Mouse (Mus musculus): ENCODE measurements at regions not wholly inside any gene's neighbourhood (a gene's known extent, or its start where the extent isn't known, plus 50 kb on each side); places are given as distances from the start of the nearest gene placed in this dataset.

GRCm38 (mm10) chr12:97957201-97957600, 302.1 kb downstream of the Galc start:
- Histone ChIP-seq H3K9ac (replicated peaks; ENCODE audit: low read depth, low read length) (no peak overlapping the region), H3K4me3 (ENCODE audit: low read depth, low read length) (no peak overlapping the region), H3K9me3 (ENCODE audit: control insufficient read depth, low read length) (no peaks in the 10 kb centered on the region), H3K4me1 (ENCODE audit: control insufficient read depth, insufficient read depth, low read length) (no peaks in the 10 kb centered on the region), H3K27ac (ENCODE audit: low read depth, low read length) (no peak overlapping the region), H3K36me3 (ENCODE audit: control insufficient read depth, insufficient read depth, low read length) (no peaks in the 10 kb centered on the region), H3K4me2 (ENCODE audit: low read depth, low read length) (no peak overlapping the region), H3K27me3 (ENCODE audit: control insufficient read depth, insufficient read depth, low read length) (no peaks in the 10 kb centered on the region)
- no peak for ATAC-seq (ENCODE audit: low read depth)
- WGBS: 76% methylated on average over 4 of the region's 4 CpGs

GRCm38 (mm10) chr12:97953336-97953735, 305.9 kb downstream of the Galc start:
- no peak for ATAC-seq (ENCODE audit: low read depth)
- WGBS: 81% methylated on average over 3 of the region's 3 CpGs
- H3K4me1 ChIP-seq (ENCODE audit: control insufficient read depth, insufficient read depth, low read length): no peaks in the 10 kb centered on the region
- no peaks in the 10 kb centered on the region for H3K36me3 ChIP-seq (ENCODE audit: control insufficient read depth, insufficient read depth, low read length)
- no peak overlapping the region for H3K9ac ChIP-seq (replicated peaks; ENCODE audit: low read depth, low read length)
- no peaks in the 10 kb centered on the region for H3K9me3 ChIP-seq (ENCODE audit: control insufficient read depth, low read length)
- no peak overlapping the region for H3K4me2 ChIP-seq (ENCODE audit: low read depth, low read length)
- no peaks in the 10 kb centered on the region for H3K27me3 ChIP-seq (ENCODE audit: control insufficient read depth, insufficient read depth, low read length)
- no peak overlapping the region for H3K4me3 ChIP-seq (ENCODE audit: low read depth, low read length)
- H3K27ac ChIP-seq (ENCODE audit: low read depth, low read length): no peak overlapping the region

GRCm38 (mm10) chr12:97952204-97952603, 307.1 kb downstream of the Galc start:
- Histone ChIP-seq H3K4me2 (ENCODE audit: low read depth, low read length) (no peak overlapping the region), H3K9ac (replicated peaks; ENCODE audit: low read depth, low read length) (no peak overlapping the region), H3K27ac (ENCODE audit: low read depth, low read length) (no peak overlapping the region), H3K4me1 (ENCODE audit: control insufficient read depth, insufficient read depth, low read length) (no peaks in the 10 kb centered on the region), H3K9me3 (ENCODE audit: control insufficient read depth, low read length) (no peaks in the 10 kb centered on the region), H3K27me3 (ENCODE audit: control insufficient read depth, insufficient read depth, low read length) (no peaks in the 10 kb centered on the region), H3K4me3 (ENCODE audit: low read depth, low read length) (no peak overlapping the region), H3K36me3 (ENCODE audit: control insufficient read depth, insufficient read depth, low read length) (no peaks in the 10 kb centered on the region)
- WGBS: 82% methylated on average over 8 of the region's 8 CpGs
- no peak for ATAC-seq (ENCODE audit: low read depth)

DNA sequence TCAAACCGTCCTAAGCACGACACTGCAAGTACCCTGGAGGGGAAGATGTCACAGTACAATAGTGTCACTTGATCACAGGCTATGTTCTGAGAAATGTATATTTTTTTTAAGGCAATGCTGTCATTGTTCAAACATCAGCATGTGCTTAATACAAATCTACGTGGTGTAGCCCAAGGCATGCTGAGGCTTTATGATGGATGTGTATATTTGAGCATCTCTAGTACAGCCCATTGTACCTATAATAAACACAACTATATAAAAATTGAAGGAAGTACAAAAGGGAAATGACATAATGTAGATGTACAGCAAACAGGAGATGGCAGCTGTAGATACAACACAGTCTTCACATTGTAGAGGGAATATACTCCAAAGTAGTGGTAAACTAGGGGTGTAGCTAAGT, 309.2 kb downstream of the Galc start:
- H3K4me1 ChIP-seq (ENCODE audit: control insufficient read depth, insufficient read depth, low read length): no peaks in the 10 kb centered on the region
- H3K27me3 ChIP-seq (ENCODE audit: control insufficient read depth, insufficient read depth, low read length): no peaks in the 10 kb centered on the region
- no peak for ATAC-seq (ENCODE audit: low read depth)
- WGBS: 80% methylated on average over 3 of the region's 3 CpGs
- no peak overlapping the region for H3K27ac ChIP-seq (ENCODE audit: low read depth, low read length)
- H3K9ac ChIP-seq (replicated peaks; ENCODE audit: low read depth, low read length): no peak overlapping the region
- H3K36me3 ChIP-seq (ENCODE audit: control insufficient read depth, insufficient read depth, low read length): no peaks in the 10 kb centered on the region
- no peak overlapping the region for H3K4me3 ChIP-seq (ENCODE audit: low read depth, low read length)
- no peaks in the 10 kb centered on the region for H3K9me3 ChIP-seq (ENCODE audit: control insufficient read depth, low read length)
- no peak overlapping the region for H3K4me2 ChIP-seq (ENCODE audit: low read depth, low read length)

GRCm38 (mm10) chr12:97947421-97947820, 311.8 kb downstream of the Galc start:
- H3K4me1 ChIP-seq (ENCODE audit: control insufficient read depth, insufficient read depth, low read length): no peaks in the 10 kb centered on the region
- WGBS: 92% methylated on average over 8 of the region's 8 CpGs
- no peak for ATAC-seq (ENCODE audit: low read depth)
- no peaks in the 10 kb centered on the region for H3K9me3 ChIP-seq (ENCODE audit: control insufficient read depth, low read length)
- no peak overlapping the region for H3K4me2 ChIP-seq (ENCODE audit: low read depth, low read length)
- H3K27ac ChIP-seq (ENCODE audit: low read depth, low read length): no peak overlapping the region
- no peak overlapping the region for H3K4me3 ChIP-seq (ENCODE audit: low read depth, low read length)
- no peaks in the 10 kb centered on the region for H3K36me3 ChIP-seq (ENCODE audit: control insufficient read depth, insufficient read depth, low read length)
- H3K9ac ChIP-seq (replicated peaks; ENCODE audit: low read depth, low read length): no peak overlapping the region
- no peaks in the 10 kb centered on the region for H3K27me3 ChIP-seq (ENCODE audit: control insufficient read depth, insufficient read depth, low read length)

- Histone ChIP-seq H3K4me2 (ENCODE audit: low read depth, low read length) (no peak overlapping the region), H3K9me3 (ENCODE audit: control insufficient read depth, low read length) (no peaks in the 10 kb centered on the region), H3K9ac (replicated peaks; ENCODE audit: low read depth, low read length) (no peak overlapping the region), H3K27me3 (ENCODE audit: control insufficient read depth, insufficient read depth, low read length) (no peaks in the 10 kb centered on the region), H3K4me1 (ENCODE audit: control insufficient read depth, insufficient read depth, low read length) (no peaks in the 10 kb centered on the region), H3K4me3 (ENCODE audit: low read depth, low read length) (no peak overlapping the region), H3K27ac (ENCODE audit: low read depth, low read length) (no peak overlapping the region), H3K36me3 (ENCODE audit: control insufficient read depth, insufficient read depth, low read length) (no peaks in the 10 kb centered on the region)
- 83% methylated on average over 5 of the region's 5 CpGs for WGBS
- no peak for ATAC-seq (ENCODE audit: low read depth)
These were observed 320.9 kb downstream of the Galc start for GRCm38 (mm10) chr12:97938361-97938760.

DNA sequence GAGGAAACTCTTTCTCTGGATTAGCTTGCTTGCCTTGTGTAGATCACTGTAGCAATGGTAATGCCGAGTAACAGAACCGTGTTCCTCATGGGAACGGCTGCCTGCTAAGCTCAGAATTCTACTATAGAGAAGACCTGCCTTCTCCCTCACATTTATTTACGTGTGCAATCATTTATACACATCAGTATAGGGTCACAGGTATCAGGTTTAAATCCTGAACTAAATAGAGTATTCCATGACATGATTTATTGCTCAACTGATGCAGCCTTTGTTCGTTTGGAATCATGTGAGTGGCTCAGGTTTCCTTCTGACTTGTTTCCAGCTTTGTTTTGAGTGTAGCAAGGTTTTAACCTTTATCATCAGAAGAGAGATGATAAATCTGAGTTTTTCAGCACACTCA, 329.4 kb downstream of the Galc start:
- no peak overlapping the region for H3K27ac ChIP-seq (ENCODE audit: low read depth, low read length)
- no peaks in the 10 kb centered on the region for H3K4me1 ChIP-seq (ENCODE audit: control insufficient read depth, insufficient read depth, low read length)
- ATAC-seq (ENCODE audit: low read depth): no peak
- no peak overlapping the region for H3K4me2 ChIP-seq (ENCODE audit: low read depth, low read length)
- 73% methylated on average over 5 of the region's 5 CpGs for WGBS
- H3K27me3 ChIP-seq (ENCODE audit: control insufficient read depth, insufficient read depth, low read length): no peaks in the 10 kb centered on the region
- H3K9me3 ChIP-seq (ENCODE audit: control insufficient read depth, low read length): no peaks in the 10 kb centered on the region
- H3K36me3 ChIP-seq (ENCODE audit: control insufficient read depth, insufficient read depth, low read length): no peaks in the 10 kb centered on the region
- no peak overlapping the region for H3K4me3 ChIP-seq (ENCODE audit: low read depth, low read length)
- H3K9ac ChIP-seq (replicated peaks; ENCODE audit: low read depth, low read length): no peak overlapping the region

DNA sequence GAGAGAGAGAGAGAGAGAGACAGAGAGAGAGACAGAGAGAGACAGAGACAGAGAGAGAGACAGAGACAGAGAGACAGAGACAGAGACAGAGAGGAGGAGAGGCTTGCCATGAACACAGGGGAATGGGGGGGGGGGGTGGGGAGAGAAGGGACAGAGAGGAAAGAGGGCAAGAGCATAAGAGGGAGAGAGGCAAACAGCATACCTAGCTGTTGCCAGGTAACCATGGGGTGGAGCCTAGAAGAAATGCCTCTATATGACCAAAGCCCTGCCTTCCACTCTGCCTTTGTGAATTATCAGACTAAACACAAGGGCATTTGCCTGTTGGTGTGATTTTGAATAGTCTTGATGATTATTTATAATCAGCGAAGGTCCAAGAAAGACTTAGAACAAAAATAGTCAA, 332.2 kb downstream of the Galc start:
- H3K27ac ChIP-seq (ENCODE audit: low read depth, low read length): no peak overlapping the region
- no peak for ATAC-seq (ENCODE audit: low read depth)
- WGBS: 79% methylated on average over 1 of the region's 1 CpGs
- no peaks in the 10 kb centered on the region for H3K36me3 ChIP-seq (ENCODE audit: control insufficient read depth, insufficient read depth, low read length)
- H3K9ac ChIP-seq (replicated peaks; ENCODE audit: low read depth, low read length): no peak overlapping the region
- H3K4me1 ChIP-seq (ENCODE audit: control insufficient read depth, insufficient read depth, low read length): no peaks in the 10 kb centered on the region
- no peaks in the 10 kb centered on the region for H3K27me3 ChIP-seq (ENCODE audit: control insufficient read depth, insufficient read depth, low read length)
- no peak overlapping the region for H3K4me3 ChIP-seq (ENCODE audit: low read depth, low read length)
- no peaks in the 10 kb centered on the region for H3K9me3 ChIP-seq (ENCODE audit: control insufficient read depth, low read length)
- H3K4me2 ChIP-seq (ENCODE audit: low read depth, low read length): no peak overlapping the region

- H3K27ac ChIP-seq (ENCODE audit: low read depth, low read length): no peak overlapping the region
- no peaks in the 10 kb centered on the region for H3K9me3 ChIP-seq (ENCODE audit: control insufficient read depth, low read length)
- H3K4me3 ChIP-seq (ENCODE audit: low read depth, low read length): no peak overlapping the region
- 35% methylated on average over 21 of the region's 21 CpGs for WGBS
- no peaks in the 10 kb centered on the region for H3K27me3 ChIP-seq (ENCODE audit: control insufficient read depth, insufficient read depth, low read length)
- H3K4me1 ChIP-seq (ENCODE audit: control insufficient read depth, insufficient read depth, low read length): no peaks in the 10 kb centered on the region; the same call in 1 of the 2 replicates
- H3K36me3 ChIP-seq (ENCODE audit: control insufficient read depth, insufficient read depth, low read length): no peaks in the 10 kb centered on the region
- no peak for ATAC-seq (ENCODE audit: low read depth)
- H3K4me2 ChIP-seq (ENCODE audit: low read depth, low read length): peak overlapping the region; percentile 12; the same call in 1 of the 2 replicates
- no peak overlapping the region for H3K9ac ChIP-seq (replicated peaks; ENCODE audit: low read depth, low read length)
These were observed 337.7 kb downstream of the Galc start for GRCm38 (mm10) chr12:97921349-97922264.
